Mouse (Mus musculus): ENCODE results near the gene Olfr1241. TPM values are rescaled to one million over a fixed set of nuclear protein-coding genes. Genes with fewer than 3 reads are reported as not detected.

Olfr1241 gene
- not detected for total RNA-seq (2021)

- DNase-seq (ENCODE audit: extremely low spot score in 1 of 2, low spot score in 2 of 2), result no peak
- intact Hi-C loops (cut with DNase I), result no loop called here
Measured at GRCm38 (mm10) chr2:89487026-89487425, at the start of gene Olfr1241. Gene Olfr1241, minus strand, starts transcription at chr2:89487126.

GRCm38 (mm10) chr2:89531387-89531786, 44.5 kb upstream of the Olfr1241 start, which contains the start of gene Olfr1243:
Gene Olfr1243, minus strand, starts transcription at chr2:89531487.
- intact Hi-C loops (cut with DNase I), result no loop called here

GRCm38 (mm10) chr2:89498235-89498634, 11.3 kb upstream of the Olfr1241 start, which contains the start of gene Olfr1242:
Gene Olfr1242, minus strand, starts transcription at chr2:89498335.
- no peak for DNase-seq (ENCODE audit: extremely low spot score in 1 of 2, low spot score in 2 of 2)
- intact Hi-C loops (cut with DNase I), result no loop called here

More at GRCm38 (mm10) chr2:89531387-89531786, 44.5 kb upstream of the Olfr1241 start, which contains the start of gene Olfr1243:
- no peak for DNase-seq (ENCODE audit: extremely low spot score in 1 of 2, low spot score in 2 of 2)

- intact Hi-C loops (cut with DNase I), result no loop called here
- DNase-seq (ENCODE audit: extremely low spot score in 1 of 2, low spot score in 2 of 2), result no peak
Measured at GRCm38 (mm10) chr2:89442900-89443299, 44.0 kb downstream of the Olfr1241 start, which contains the start of gene Olfr1240. Gene Olfr1240, minus strand, starts transcription at chr2:89443000.

Other genes starting within 250 kb of the Olfr1241 start
- not detected for gene Olfr1228, start 233.1 kb downstream of the Olfr1241 start, total RNA-seq (2021)
- gene Olfr1229, start 199.1 kb downstream of the Olfr1241 start, total RNA-seq (2021), result not detected
- not detected for gene Olfr1230, start 189.9 kb downstream of the Olfr1241 start, total RNA-seq (2021)
- not detected for gene Olfr1231, start 180.1 kb downstream of the Olfr1241 start, total RNA-seq (2021)
- not detected for gene Olfr1232, start 157.5 kb downstream of the Olfr1241 start, total RNA-seq (2021)
- gene Olfr1233, start 144.7 kb downstream of the Olfr1241 start, total RNA-seq (2021), result not detected
- gene Olfr1234, start 122.3 kb downstream of the Olfr1241 start, total RNA-seq (2021), result not detected
- not detected for gene Olfr1238, start 77.5 kb downstream of the Olfr1241 start, total RNA-seq (2021)
- not detected for gene Olfr1239, start 66.7 kb downstream of the Olfr1241 start, total RNA-seq (2021)
- not detected for gene Olfr1240, start 44.1 kb downstream of the Olfr1241 start, total RNA-seq (2021)
- not detected for gene Olfr1242, start 11.2 kb upstream of the Olfr1241 start, total RNA-seq (2021)
- gene Olfr1243, start 44.4 kb upstream of the Olfr1241 start, total RNA-seq (2021), result not detected
- gene Olfr1245, start 91.3 kb upstream of the Olfr1241 start, total RNA-seq (2021), result not detected
- gene Olfr1246, start 106.0 kb upstream of the Olfr1241 start, total RNA-seq (2021), result not detected
- under 1 TPM; 0.16 to 0.17 TPM for gene Olfr1247, start 127.0 kb upstream of the Olfr1241 start, total RNA-seq (2021)
- gene Olfr1248, start 131.1 kb upstream of the Olfr1241 start, total RNA-seq (2021), result not detected
- not detected for gene Olfr1249, start 147.9 kb upstream of the Olfr1241 start, total RNA-seq (2021)
- gene Olfr1250, start 174.3 kb upstream of the Olfr1241 start, total RNA-seq (2021), result under 1 TPM; 0.06 to 0.10 TPM
- not detected for gene Olfr1251, start 184.8 kb upstream of the Olfr1241 start, total RNA-seq (2021)
- not detected for gene Olfr1252, start 237.9 kb upstream of the Olfr1241 start, total RNA-seq (2021)

Data from left cerebral cortex, postnatal 10 days (tissue).